Mouse (Mus musculus): Measurements from ENCODE around the gene Ttll12.

Gene Ttll12

DNA sequence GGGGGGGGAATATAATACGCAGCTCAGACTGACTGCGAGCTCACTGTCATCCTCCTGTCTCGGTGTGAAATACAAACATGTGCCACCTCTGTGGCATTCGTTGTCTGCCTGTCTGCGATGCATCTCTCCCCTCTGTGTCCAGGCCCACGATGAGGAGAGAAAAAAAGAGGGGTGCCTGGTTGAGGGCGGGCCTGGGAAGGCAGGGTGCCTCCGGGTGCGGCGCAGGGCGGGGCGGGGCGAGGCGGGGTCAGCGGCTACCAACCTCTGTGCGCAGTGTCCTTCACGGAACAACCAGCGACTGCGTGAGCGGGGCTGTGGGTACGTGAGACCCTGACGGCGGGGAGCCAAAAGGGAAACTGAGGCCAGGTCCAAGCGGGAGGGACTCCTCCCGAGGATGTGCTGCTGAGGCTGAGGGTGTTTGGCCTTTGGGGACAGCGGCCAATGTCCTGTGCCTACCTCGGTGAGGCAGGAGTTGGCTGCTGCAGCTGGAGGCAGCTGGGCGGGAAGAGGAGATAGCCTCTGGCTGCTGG, 31.6 kb downstream of the Ttll12 start, which contains the start of the genes Tspo and Mcat:
TSS of gene Tspo (plus strand) at position 266 of the 530 bp plus-strand sequence.
TSS of gene Mcat (minus strand) at position 461 of the 530 bp plus-strand sequence.
- peak; percentile 44 for DNase-seq (ENCODE audit: low spot score)

DNA sequence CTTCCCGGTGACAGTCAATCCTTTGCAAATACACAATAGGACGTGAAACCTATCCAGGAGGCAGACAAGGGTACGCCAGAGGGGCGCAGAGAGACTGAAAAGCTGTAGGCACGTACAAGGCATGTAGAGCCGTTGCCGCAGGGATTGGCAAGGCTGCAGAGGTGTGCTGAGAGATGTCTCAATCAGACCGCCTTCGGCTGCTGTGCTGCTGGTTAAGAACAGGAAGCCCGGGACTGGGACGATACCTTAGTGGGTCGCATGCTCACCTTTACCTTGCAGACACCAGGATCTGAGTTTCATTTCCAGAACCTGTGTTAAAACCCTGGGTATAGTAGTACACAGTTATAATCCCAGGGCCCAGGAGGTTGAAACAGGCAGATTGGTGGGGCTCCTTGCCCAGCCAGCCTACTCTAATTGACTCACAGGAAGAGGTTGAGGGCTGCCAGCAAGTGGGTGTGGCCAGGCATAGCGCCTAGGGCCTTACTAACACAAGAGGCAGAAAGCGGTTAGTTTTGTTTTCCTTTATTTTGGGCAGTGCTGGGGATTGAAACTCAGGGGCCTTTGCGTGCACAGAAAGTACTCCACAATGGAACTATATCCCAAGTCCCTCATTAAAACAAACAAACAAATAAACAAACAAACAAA, 32.2 kb downstream of the Ttll12 start:
- peak; percentile 50 for DNase-seq (ENCODE audit: low spot score)

DNA sequence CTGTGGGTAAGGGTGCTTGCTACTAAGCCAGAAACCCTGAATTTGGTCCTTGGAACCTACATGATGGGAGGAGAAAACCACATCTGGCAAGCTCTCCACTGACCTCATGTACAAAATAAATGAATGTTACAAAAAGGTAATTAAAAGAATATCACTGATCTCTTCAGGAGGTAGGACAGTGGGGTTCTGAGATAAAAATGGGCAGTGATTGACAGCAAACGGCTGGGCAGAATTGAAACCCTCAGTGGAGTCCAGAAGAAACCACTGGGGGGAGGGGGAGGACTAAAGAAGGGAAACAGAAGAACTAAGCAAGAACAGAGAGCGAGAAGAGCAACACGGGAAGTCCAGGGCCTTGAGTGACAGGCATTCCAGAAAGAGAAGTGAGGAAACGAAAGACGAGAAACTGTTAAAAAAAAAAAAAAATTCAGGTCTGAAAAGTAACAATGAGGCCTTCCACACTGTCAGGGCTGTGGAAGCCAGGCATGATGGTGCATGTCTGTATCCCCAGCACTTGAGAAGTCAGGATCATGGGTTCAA, 33.9 kb downstream of the Ttll12 start:
- DNase-seq (ENCODE audit: low spot score), result no peak

DNA sequence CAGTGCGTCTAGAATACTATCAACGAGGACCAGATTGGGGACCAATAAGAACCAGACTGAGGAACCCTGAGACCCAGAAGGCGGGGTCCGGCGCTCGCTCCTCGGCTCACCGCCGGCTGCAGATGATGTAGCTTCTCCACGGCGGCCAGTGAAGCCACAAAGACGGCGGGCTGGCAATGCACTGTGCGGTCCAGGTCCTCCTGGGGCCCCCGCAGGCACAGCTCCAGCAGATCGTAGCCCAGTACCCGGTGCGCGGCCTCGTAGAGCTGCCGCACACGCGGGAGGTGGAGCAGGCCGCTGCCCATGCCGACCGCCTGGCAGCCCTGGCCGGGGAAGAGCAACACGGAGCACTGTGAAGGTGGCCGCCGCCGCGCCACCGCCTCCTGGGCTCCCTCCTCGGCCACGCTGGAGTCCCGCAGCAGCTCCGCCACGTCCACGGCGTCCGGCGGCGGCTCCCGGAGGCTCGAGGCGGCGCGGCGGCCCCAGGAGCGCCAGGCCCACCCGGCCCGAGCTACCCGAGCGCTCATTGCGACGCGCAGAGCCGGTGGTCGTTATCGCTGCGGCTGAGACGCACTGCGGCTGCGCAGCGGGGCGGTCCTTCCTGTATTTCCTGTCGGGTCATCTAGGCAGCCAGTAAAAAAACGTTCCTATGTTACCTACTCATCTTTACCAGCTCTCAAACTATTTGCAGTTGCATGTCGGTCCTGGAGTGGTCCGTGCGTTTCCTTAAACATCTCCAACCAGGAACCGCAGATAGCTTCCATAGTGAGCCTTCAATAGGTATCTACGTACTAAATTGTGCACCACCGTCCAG, 39.6 kb downstream of the Ttll12 start:
- peak; percentile 64 for DNase-seq (ENCODE audit: low spot score)

DNA sequence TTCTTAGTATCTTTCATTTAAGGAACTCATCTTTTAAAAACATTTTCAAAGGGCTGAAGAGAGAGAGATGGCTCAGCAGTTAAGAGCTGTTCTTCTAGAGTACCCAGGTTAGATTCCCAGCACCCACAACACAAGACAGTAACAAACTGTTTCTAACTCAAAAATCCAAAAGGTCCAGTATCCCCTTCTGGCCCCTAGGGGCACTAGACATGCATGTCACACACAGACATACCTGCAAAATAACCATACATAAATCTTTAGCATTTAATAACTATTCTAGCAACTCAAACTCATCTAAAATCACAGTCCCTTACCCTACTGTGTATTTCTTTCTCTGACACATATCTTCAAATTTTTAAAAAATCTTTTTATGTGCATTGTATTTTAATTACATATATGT, 41.1 kb downstream of the Ttll12 start:
- no peak for DNase-seq (ENCODE audit: low spot score)

DNA sequence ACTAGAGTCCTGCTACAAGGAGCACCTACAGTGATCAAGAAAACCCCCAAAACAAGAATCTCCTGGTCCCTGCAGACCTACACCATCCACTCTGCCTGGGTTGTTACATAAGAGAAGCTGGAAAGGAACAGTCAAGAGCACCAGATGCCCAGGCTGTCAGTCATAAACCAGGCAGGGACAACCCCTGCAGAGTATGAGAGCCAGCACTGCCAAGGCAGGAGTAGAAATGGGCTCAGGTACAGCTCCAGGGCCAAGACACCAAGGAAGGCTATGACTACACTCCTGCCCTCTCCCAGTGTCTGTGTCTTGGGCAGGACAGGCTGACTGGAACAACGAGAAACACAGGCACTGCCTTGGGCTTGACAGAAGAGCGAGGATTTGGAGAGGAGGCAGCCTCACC, 44.8 kb downstream of the Ttll12 start:
- DNase-seq (ENCODE audit: low spot score), result no peak

DNA sequence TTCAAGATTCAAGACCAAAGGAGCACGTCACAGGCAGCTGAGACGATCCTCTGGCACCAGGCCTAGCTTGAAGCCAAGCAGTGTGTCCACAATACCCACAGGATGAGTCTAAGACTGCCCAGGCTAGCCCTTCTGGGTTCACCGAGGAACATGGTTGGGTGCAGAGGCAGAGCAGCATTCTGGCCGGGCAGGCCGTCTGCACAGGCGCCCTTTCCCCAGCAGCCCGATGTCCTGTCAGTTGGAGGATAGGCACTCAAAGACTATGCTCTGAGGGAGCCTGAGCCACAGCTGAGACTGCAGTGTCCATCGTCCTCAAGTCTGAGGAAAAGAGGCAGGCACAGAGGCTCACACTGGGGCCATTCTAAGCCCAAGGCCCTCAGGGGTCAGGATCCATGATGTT, 47.8 kb downstream of the Ttll12 start:
- no peak for DNase-seq (ENCODE audit: low spot score)

DNA sequence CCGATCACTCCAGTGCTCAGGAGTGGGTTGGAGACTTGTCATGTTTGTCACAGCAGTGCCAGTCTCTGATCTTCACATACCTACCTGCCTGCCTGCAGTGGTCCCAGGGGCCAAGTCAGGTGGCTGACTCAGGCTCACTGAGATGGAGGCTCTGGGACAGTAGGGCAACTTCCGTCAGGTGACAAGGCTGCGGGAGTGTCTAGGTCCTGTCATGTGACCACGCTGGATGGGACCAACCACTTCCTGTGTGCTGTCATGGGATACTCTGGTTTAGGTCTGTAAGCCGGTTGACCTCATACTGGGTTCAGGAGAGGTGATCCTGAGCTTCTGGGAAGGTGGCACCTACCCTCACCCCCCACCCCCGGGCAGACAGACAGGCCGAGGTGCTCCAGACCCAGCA, 48.9 kb downstream of the Ttll12 start:
- no peak for DNase-seq (ENCODE audit: low spot score)

DNA sequence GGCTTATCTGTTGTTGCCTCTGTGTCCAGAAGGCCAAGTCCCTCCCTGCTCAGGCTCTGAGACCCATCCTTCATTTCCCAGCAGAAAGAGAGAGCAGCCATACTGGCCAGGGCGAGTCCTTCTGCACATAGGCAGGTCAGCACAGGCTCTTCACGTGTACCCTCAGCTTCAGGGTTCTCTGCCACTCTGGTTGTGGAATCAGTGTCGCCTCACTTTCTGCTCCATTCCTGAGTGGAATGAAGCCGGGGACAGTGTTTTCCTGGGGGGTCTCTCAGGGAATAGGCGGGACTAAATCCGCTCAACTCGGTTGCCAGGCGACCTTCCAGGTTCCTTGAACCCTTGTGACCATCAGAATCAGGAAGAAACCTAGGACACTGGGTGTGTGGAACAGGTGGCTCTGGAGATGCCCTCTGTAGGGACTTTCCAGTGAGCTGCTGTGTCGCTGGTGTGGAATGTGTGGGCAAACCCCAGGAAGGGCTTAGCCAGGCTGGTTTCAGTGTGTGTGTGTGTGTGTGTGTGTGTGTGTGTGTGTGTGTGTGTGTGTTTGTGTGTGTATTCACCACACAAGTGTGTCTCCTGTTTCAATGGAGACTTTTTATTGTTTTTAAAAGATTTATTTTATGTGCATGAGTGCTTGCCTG, 53.2 kb downstream of the Ttll12 start:
- DNase-seq (ENCODE audit: low spot score), result no peak

DNA sequence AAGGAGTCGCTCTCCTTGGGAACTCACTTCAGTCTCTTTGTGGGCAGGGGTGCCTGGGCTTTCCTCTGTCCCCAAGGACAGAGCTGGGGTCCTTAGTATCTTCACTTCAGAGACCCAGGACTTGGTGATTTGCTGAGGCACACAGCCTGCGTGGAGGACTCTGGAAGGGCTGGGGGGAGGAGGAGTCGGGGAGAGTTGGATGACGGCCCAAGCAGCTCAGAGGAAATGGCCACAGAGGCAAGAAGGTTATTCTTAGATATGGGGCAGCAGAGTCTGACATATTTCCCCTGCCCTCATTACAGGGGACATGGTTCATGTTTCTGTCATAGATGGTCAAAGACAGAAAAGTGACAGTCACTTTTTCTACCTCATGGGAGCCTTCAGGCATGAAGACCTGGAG, 55.1 kb downstream of the Ttll12 start:
- DNase-seq (ENCODE audit: low spot score), result no peak

DNA sequence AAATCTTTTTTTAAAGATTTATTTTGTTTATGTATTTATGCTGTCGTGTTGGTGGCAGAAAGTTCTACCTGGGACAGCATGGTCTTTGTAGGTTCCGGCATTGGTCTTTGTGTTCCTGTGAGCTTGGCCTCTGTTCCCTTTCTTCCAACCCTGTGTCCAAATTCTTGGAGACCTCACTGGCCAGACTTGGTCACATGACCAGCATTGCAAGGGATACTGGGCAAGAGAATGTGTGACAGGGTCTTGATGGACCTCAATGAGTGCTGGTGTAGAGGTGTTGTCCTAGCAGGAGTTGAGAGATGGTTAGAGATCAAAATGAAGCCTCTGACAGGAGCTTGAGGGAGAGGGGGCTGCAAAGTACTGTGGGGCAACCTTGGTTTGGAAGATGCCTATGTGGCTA, 56.1 kb downstream of the Ttll12 start:
- DNase-seq (ENCODE audit: low spot score), result no peak

DNA sequence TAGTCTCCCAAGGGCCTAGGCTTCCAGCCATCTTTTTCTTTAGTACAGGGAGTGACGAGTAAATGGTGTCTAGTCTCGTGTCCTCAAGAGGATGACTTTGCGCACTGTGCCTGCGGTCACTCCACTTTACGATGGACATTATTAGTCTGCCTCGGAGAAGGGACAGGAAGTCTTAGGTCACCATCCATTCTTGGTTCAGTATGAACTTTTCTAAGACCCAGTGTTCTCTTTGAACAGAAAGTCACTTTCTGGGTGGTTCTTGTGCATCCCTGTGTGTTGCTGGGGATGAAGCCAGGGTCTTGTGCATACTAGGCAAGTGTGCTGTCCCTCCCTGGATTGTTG, 59.1 kb downstream of the Ttll12 start:
- DNase-seq (ENCODE audit: low spot score), result no peak

DNA sequence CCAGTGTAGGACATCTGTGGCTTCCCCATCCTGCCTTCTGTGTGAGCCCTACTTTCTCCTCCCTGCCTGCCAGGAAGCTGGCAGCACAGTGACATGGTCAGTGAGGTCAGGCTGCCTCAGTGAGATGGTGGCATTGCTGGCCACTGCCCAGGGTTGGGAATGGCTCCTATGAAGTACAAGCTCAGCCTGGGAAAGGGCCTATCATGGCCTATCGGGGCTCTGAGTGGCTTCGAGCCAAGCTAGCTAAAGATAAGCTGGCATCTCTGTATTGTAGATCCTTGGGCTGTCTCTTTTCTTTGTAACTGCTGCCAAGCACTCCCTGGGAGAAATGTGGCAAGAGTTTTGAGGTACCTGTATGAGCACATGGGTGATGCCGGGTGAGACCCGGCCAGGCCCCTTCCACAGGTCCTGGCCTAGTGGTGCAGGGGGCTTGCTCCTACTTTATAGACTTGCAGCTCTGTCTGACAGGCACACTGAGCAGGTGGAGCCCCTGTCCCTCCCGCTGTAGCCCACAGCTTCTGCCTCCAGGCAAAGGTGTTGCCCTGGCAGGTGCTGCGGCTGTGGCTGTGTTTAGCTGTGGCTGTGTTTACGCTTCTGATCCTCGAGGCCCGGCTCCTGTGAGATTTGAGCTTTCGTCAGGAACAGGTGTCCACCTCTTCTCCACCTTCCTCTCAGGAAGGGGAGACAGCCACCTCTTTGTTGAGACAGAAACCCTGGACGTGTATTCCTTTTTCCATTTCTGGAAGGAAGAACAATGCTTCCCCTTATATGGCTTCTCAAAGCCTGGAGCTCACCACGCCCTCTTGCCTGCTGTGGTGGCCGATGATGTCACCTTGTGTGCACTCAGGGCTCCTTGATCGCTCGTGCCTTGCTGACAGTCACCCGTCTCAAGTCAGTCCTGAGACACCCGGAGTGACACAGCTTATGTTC, 59.7 kb downstream of the Ttll12 start:
- no peak for DNase-seq (ENCODE audit: low spot score)

DNA sequence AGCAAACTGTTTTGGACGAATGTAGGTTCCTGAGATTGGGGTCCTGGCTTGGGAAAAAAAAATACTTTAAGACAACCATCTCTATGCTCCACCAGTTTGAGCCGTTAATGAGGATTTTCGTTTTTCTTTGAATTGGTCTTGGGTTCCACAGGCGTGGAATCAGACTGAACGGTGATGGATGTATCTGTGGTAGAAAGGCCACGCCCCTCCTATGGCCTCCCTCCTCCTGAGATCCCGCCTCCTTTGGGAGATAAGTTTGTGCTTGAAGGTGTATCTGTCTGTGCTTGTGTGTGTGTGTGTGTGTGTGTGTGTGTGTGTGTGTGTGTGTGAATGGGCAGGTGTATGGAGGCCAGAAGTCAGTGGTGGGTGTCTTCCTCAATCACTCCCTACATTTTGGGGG, 62.4 kb downstream of the Ttll12 start:
- DNase-seq (ENCODE audit: low spot score), result no peak

DNA sequence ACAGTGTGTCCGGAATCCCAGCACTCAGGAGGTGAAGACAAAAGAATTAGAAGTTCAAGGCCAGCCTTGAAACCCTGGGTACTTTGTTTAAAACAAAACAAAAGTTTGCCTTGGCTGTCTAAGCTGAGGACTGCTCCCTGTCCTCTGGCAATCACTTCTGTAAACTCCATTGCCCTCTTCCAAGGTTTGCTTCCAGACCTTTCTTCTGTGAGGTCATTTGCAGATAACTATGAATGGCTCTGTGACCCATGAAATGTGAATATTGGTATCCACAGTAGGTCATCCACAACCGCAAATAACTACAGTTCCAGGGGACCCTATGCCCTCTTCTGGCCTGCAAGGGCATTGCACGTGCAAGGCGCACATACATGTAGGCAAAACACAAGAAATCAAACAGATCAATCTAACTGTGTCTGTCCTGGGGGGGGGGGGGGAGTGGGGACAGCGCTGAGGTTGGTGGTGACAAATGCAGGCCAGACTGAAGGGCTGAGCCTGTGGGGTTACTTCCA, 62.9 kb downstream of the Ttll12 start:
- DNase-seq (ENCODE audit: low spot score), result no peak

DNA sequence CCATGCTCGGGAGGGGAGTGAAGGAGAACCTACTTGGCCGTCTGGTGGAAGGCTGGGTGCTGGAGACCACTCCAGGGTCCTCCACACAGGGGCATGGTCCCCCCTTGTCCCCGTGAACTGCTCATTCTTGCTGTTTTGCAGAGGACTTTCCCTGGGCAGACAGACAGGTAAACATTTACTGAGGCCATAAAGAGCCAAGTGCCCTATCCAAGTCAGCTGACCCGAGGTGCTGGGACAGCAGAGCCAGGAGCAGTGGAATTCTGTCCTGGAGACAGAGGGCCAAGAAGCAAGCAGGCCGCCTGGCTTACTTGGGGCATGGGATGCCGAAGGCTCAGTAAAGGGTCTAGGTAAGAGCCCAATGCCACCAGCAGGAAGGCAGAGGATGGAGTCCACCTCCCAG, 64.3 kb downstream of the Ttll12 start:
- DNase-seq (ENCODE audit: low spot score), result no peak

DNA sequence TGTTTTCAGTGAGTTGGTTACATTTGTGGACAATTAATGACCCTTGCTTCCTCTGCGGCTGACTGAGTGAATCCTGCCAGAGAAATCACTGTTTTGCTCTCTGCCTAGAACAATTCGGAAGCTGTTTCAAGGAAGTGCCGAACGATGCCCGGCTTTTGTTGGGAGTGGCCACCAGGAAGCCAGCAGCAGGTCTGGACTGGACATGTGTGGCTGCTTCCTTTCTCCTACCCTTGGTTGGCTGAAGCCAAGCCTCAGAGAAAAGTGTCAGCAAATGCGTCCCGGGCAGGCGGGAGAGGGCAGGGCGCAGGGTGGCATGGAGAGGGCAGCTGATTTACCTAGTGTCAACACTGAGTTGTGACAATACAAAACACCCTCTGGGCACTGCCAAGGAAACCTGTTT, 64.7 kb downstream of the Ttll12 start:
- no peak for DNase-seq (ENCODE audit: low spot score)

DNA sequence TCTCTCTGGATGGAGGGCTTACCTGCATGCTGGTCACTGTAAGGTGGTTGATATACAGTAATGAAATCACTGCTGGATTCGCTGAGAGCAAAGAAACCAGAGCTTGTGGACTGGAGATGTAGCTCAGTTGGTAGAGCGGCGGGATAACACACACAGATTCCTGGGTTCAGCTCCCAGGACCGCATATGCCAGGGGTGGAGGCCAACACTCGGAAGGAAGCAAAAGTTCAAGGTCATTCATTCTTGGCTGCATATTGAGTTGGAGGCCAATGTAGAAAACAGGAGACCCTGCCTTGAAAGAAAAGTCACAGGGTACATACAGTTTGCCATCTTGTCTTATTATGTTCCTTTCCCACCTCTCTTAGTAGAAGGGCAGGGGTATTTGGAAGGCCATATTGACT, 65.2 kb downstream of the Ttll12 start:
- no peak for DNase-seq (ENCODE audit: low spot score)

DNA sequence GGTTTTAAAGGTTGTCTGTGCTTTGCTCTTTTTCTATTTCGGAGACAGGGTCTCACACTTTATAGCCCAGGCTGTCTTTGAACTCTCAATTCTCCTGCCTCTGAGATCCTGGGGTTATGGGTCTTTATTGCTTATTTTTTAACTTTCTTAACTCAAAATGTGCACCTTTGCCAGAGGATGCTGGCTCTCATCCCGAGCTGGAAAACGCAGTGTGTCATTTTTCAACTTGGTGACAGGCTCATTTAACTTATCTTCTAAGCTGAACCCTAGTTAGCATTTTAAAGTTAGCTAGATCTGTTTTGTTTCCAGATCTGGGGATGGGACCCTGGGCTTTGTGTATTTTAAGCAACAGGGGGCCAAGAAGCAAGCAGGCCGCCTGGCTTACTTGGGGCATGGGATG, 66.1 kb downstream of the Ttll12 start:
- DNase-seq (ENCODE audit: low spot score), result no peak

DNA sequence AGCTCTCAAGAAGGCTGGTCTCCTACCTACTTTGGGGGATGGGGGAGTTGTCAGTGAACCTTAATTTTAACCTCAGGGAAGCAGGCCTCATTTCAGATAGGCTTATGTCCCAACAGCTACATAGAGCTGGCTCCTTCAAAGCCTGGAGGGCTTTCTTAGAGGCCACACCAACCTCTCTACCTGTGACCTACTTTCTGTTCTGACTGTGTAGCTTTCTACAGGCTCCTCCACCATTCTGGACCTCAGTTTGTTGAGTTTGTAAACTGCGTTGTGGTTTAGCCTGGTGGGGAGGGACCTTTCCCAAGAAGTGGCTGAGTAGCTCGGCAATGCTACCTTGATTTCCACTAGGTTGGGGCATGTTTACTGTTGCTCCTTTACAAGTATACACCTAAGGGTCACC, 67.2 kb downstream of the Ttll12 start:
- no peak for DNase-seq (ENCODE audit: low spot score)

DNA sequence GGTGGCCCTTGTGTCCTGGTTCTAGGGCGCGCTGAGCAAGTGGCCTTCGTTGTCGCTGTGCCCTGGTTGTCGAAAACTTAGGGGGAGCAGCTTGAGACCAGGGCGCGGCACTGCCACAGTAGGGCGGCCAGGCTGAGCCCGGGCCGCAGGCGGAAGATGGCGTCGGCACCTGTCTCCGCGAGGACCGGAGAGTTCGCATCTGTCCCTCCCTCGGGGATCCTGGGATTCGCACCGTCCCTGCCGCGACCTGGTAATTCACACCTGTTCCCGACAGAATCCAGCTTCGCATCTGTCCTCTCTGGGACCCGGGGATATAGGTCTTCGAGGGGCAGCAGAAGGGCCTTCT, 67.9 kb downstream of the Ttll12 start:
- no peak for DNase-seq (ENCODE audit: low spot score)
